In the genomic region with DNA sequence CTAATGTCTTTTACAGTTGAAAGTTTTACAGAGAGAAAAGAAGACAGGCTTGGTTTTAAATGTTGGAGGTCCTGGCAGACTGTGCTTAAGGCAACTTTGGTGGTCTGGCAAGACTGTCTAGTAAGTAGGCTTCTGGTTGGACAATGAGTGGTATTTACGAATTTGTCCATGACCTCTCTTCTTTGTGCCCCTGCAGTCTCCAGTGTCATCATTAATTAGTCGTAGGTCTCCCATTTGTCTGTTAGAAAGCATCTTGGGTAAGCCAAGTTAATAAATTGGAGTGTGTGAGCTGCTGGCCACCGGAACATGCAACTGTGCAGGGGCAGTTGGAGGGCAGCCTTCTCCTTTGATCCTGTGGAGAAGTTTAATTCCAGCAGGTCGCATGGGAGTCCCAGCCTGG, we compare ENCODE assay signal across 24 mouse cellular contexts.
DNase-seq lines count a peak whose midpoint lies in the region; ATAC-seq and TF ChIP-seq lines count a peak whose summit lies in the region.
"Had no signal": no experiment of that assay in that cellular context is flagged by ENCODE, and none has a peak within 500 bp of the region (broad histone marks: within the 10 kb centered on the region; RNA-seq: fewer than 3 reads in every experiment).

No protein-coding gene starts in this region.

- ATAC-seq in heart, embryonic 12.5 days (ENCODE audit: insufficient number of reproducible peaks, low FRiP score): no peak
- peak; percentile 40; the same call in 1 of the 2 replicates for ATAC-seq in kidney, embryonic 15.5 days (replicated peaks; ENCODE audit: low FRiP score)
- ATAC-seq in kidney, embryonic 16.5 days (ENCODE audit: low FRiP score, low TSS enrichment): no peak
- ATAC-seq: activated CD4-positive, CD25-positive, alpha-beta regulatory T cell, adult 4 months; forebrain, embryonic 14.5 days; forebrain, embryonic 16.5 days; Patski had no signal

- H3K4me1 ChIP-seq in heart, embryonic 12.5 days (replicated peaks): no peaks in the 10 kb centered on the region
- peaks cover 6% of the 10 kb centered on the region; the same call in 1 of the 2 replicates for H3K4me1 ChIP-seq in kidney, embryonic 15.5 days
- H3K4me1 ChIP-seq in kidney, embryonic 16.5 days (ENCODE audit: insufficient read depth, low read length): no peaks in the 10 kb centered on the region; the same call in 1 of the 2 replicates
- H3K4me1 ChIP-seq in cerebellum, adult 2 months (ENCODE audit: control insufficient read depth, insufficient read depth, low read length): no peaks in the 10 kb centered on the region
- H3K4me1 ChIP-seq: embryonic facial prominence, embryonic 13.5 days; embryonic facial prominence, embryonic 15.5 days; forebrain, embryonic 12.5 days had no signal

- no peak overlapping the region for H3K4me2 ChIP-seq in heart, embryonic 12.5 days
- no peak overlapping the region for H3K4me2 ChIP-seq in kidney, embryonic 15.5 days
- no peak overlapping the region for H3K4me2 ChIP-seq in kidney, embryonic 16.5 days (replicated peaks; ENCODE audit: low read depth, low read length)
- H3K4me2 ChIP-seq: embryonic facial prominence, embryonic 13.5 days; embryonic facial prominence, embryonic 15.5 days; forebrain, embryonic 12.5 days had no signal

- no peak overlapping the region for H3K27ac ChIP-seq in heart, embryonic 12.5 days (ENCODE audit: poor library complexity, severe bottlenecking)
- no peak overlapping the region for H3K27ac ChIP-seq in kidney, embryonic 15.5 days
- H3K27ac ChIP-seq in kidney, embryonic 16.5 days (ENCODE audit: low read length): no peak overlapping the region
- no peak overlapping the region for H3K27ac ChIP-seq in cerebellum, adult 2 months (ENCODE audit: insufficient read depth, low read length)
- H3K27ac ChIP-seq: embryonic facial prominence, embryonic 13.5 days; embryonic facial prominence, embryonic 15.5 days; forebrain, embryonic 10.5 days; forebrain, embryonic 12.5 days had no signal

- H3K9me3 ChIP-seq in heart, embryonic 12.5 days (replicated peaks): no peaks in the 10 kb centered on the region
- H3K9me3 ChIP-seq in kidney, embryonic 15.5 days (replicated peaks): no peaks in the 10 kb centered on the region
- H3K9me3 ChIP-seq in kidney, embryonic 16.5 days (ENCODE audit: low read length): no peaks in the 10 kb centered on the region
- H3K9me3 ChIP-seq: embryonic facial prominence, embryonic 13.5 days; embryonic facial prominence, embryonic 15.5 days; forebrain, embryonic 10.5 days; forebrain, embryonic 12.5 days had no signal

- DNase-seq in heart, adult 11 months: peak; percentile 45
- peak; percentile 66 for DNase-seq in retina, embryonic 14.5 days (ENCODE audit: low spot score)
- DNase-seq in cerebellum, adult 2 months: no peak
- no peak for DNase-seq in frontal cortex, postnatal 36 days (ENCODE audit: low spot score in 2 of 2)
- DNase-seq: adrenal gland, adult 8-10 months; adrenal gland, postnatal 14 days; adrenal gland, postnatal 36 days; cerebellum, adult 11-12 months; cerebellum, adult 8-10 months; cerebellum, adult 9-11 months; cerebellum, postnatal 14 days; cerebellum, postnatal 36 days had no signal

- H3K36me3 ChIP-seq in heart, embryonic 12.5 days: no peaks in the 10 kb centered on the region
- H3K36me3 ChIP-seq in kidney, embryonic 15.5 days: no peaks in the 10 kb centered on the region
- H3K36me3 ChIP-seq in kidney, embryonic 16.5 days (ENCODE audit: insufficient read depth, low read length): no peaks in the 10 kb centered on the region
- H3K36me3 ChIP-seq: embryonic facial prominence, embryonic 13.5 days; embryonic facial prominence, embryonic 15.5 days; forebrain, embryonic 10.5 days; forebrain, embryonic 12.5 days had no signal

- no peak for TF ChIP-seq POLR2A in cerebellum, adult 2 months (IDR thresholded peaks at IDR 0.05; ENCODE audit: borderline replicate concordance, insufficient read depth, low read length)

- 71% methylated on average over 4 of the region's 4 CpGs for WGBS in heart, embryonic 12.5 days
- 16% methylated on average over 4 of the region's 4 CpGs for WGBS in kidney, embryonic 15.5 days
- WGBS in kidney, embryonic 16.5 days: 18% methylated on average over 4 of the region's 4 CpGs
- 15% methylated on average over 4 of the region's 4 CpGs for WGBS in cerebellum, adult 2 months

- no peak overlapping the region for H3K9ac ChIP-seq in heart, embryonic 12.5 days
- no peak overlapping the region for H3K9ac ChIP-seq in kidney, embryonic 15.5 days
- H3K9ac ChIP-seq in kidney, embryonic 16.5 days (replicated peaks; ENCODE audit: low read length): no peak overlapping the region
- H3K9ac ChIP-seq: embryonic facial prominence, embryonic 13.5 days; embryonic facial prominence, embryonic 15.5 days; forebrain, embryonic 12.5 days had no signal

- H3K27me3 ChIP-seq in heart, embryonic 12.5 days (replicated peaks): no peaks in the 10 kb centered on the region
- no peaks in the 10 kb centered on the region for H3K27me3 ChIP-seq in kidney, embryonic 15.5 days
- H3K27me3 ChIP-seq in kidney, embryonic 16.5 days (ENCODE audit: insufficient read depth, low read length): no peaks in the 10 kb centered on the region
- H3K27me3 ChIP-seq in cerebellum, adult 2 months (ENCODE audit: control insufficient read depth, insufficient read depth, low read length): no peaks in the 10 kb centered on the region
- H3K27me3 ChIP-seq: embryonic facial prominence, embryonic 15.5 days; forebrain, embryonic 12.5 days; Patski had no signal

- no peak for TF ChIP-seq CTCF in cerebellum, adult 2 months (IDR thresholded peaks at IDR 0.05; ENCODE audit: borderline replicate concordance, insufficient read depth, low read depth, low read length)

- no peak overlapping the region for H3K4me3 ChIP-seq in heart, embryonic 12.5 days
- H3K4me3 ChIP-seq in kidney, embryonic 15.5 days (replicated peaks): no peak overlapping the region
- H3K4me3 ChIP-seq in kidney, embryonic 16.5 days (ENCODE audit: low read length): no peak overlapping the region
- H3K4me3 ChIP-seq in cerebellum, adult 2 months (replicated peaks; ENCODE audit: insufficient read depth, low read depth, low read length): no peak overlapping the region
- H3K4me3 ChIP-seq: embryonic facial prominence, embryonic 13.5 days; embryonic facial prominence, embryonic 15.5 days; erythroblast, embryonic 14.5 days; forebrain, embryonic 10.5 days; forebrain, embryonic 12.5 days had no signal

Comparison
In these comparisons a context has a peak if more than half of its experiments do, and no peak if none do; other contexts are left out.
1. DNase-seq: peak in heart, adult 11 months (single experiment) and retina, embryonic 14.5 days (single experiment); none in cerebellum, adult 2 months (0 of 2) and frontal cortex, postnatal 36 days (0 of 2).